Mouse (Mus musculus) lung, postnatal 14 days (tissue): ENCODE measurements around the gene Gstp1.

Experiments used
- DNase-seq: peaks from one replicate; pipeline ENCODE4 v3.0.0; 2021

The Gstp1 gene

GRCm38 (mm10) chr19:3999121-3999730 lies 38.6 kb downstream of the Gstp1 start:
- no peak for DNase-seq

- no peak for DNase-seq
Measured at GRCm38 (mm10) chr19:3998335-3998734, 39.5 kb downstream of the Gstp1 start.

GRCm38 (mm10) chr19:3997231-3997630 lies 40.6 kb downstream of the Gstp1 start:
- no peak for DNase-seq

DNA sequence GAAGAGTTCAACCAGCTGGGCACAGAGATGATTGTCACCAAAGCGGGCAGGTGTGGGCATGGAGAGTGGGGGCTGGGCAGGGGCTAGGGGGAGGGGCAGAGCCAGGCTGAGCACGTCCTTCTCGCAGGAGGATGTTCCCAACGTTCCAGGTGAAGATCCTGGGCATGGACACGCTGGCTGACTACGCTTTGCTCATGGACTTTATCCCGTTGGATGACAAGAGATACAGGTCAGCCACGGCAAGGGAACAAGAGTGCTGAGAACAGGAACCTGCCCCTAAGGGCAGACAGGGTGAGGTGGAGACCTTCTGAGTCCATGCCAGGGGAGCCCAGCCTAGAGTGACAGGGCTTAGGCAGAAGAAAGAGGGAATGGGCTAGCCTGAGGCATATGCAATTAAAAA lies 41.0 kb downstream of the Gstp1 start:
- DNase-seq = no peak

- DNase-seq = no peak
Measured at GRCm38 (mm10) chr19:3996106-3996505, 41.7 kb downstream of the Gstp1 start.

- DNase-seq = no peak
Measured at GRCm38 (mm10) chr19:3995505-3995904, 42.3 kb downstream of the Gstp1 start.

- DNase-seq = no peak
Measured at GRCm38 (mm10) chr19:3994932-3995331, 42.9 kb downstream of the Gstp1 start.

DNA sequence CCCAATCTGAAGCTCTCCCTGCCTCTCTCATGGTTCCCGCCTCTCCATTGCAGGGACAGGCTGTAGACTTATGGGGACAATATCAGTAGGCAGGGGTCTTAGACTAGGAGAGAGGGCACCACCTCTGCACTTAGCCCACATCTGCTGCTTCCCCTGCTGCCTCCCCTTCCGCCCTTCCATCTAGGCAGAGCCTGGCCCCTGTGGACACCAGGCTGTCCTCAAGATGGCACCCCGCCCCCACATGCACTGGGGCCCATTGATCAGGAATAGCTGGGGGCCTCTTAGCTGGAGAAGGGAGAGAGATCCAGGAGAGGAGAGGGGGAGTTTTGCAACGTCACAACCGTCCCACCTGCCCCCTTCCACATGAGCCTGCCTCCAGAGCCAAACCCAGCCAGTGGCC lies 45.4 kb downstream of the Gstp1 start, which contains the start of gene Tbx10:
Tbx10 (plus strand) TSS at position 337 of the 400 bp plus-strand sequence.
- DNase-seq = no peak

DNA sequence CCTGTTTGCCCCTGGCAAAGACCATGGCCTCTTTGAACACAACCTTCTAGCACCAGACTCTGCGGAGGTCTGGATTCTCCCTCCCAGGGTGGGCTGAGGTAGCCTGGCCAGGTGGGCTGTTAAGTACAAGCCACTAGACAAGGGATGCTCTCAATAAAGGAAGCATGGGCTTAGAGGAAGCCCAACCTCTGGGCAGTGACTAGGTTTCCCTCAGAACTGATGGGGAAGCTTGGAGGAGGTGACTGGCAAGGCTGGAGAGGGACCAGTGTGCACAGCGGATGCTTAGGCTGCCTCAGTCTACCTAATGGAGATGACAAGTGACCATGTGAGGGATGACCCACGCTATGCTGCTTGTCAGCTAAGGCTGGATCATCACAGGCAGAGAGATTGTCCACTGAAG lies 45.8 kb downstream of the Gstp1 start:
- DNase-seq = no peak

GRCm38 (mm10) chr19:3991562-3991961 lies 46.2 kb downstream of the Gstp1 start:
- DNase-seq = no peak

GRCm38 (mm10) chr19:3990804-3991203 lies 47.0 kb downstream of the Gstp1 start:
- DNase-seq = no peak

DNA sequence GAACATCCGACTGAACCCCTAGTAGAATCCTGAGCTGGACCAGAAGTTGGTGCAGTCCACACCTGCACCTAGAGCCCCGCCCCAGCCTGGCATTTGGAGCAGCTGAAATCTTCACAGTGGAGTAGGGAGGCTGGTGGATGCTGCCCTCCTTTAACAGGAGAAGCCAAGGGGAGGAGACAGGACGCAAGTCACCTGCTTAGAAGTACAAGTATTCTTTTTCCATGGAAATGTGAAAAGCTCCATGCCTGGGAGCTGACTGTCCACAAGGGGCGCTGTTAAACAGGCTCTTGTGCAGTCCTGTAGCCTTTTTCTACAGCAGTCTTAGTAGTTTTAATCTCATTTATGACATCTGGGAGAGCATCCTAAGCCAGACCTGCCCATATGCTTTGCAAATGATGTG lies 49.0 kb downstream of the Gstp1 start:
- no peak for DNase-seq

GRCm38 (mm10) chr19:3988066-3988465 lies 49.7 kb downstream of the Gstp1 start:
- DNase-seq = no peak

- peak; percentile 86 for DNase-seq
Measured at GRCm38 (mm10) chr19:3986334-3986733, 51.5 kb downstream of the Gstp1 start, which contains the start of gene Acy3. Gene Acy3 (plus strand): TSS chr19:3986570.
